Mouse (Mus musculus) liver, embryonic 14.5 days (tissue): ENCODE data around the gene Thumpd3.

Experiments used
- CTCF ChIP-seq: IDR thresholded peaks from 2 replicates; pipeline ENCODE4 v1.5.1; 2016; ENCODE audit warnings: antibody characterized with exemption, low read depth, control low read depth
- EP300 ChIP-seq: IDR thresholded peaks from 2 replicates; pipeline ENCODE4 v1.6.1; 2016; ENCODE audit warnings: antibody characterized with exemption, low read depth

GRCm38 (mm10) chr6:113062253-113062652, 16.2 kb downstream of the Thumpd3 start:
- TF ChIP-seq CTCF (no peak), EP300 (no peak)
